Comparison of ENCODE assay signal across 33 mouse cellular contexts in genomic region chr14:62468119-62468752, GRCm38 (mm10). TPM values are rescaled to one million over a fixed set of nuclear protein-coding genes. Genes with fewer than 3 reads are reported as not detected.
"Had no signal": no experiment of that assay in that cellular context is flagged by ENCODE, and none has a peak within 500 bp of the region (broad histone marks: within the 10 kb centered on the region; RNA-seq: fewer than 3 reads in every experiment).

No protein-coding gene starts in this region.

- H3K36me3 ChIP-seq: heart, embryonic 13.5 days; heart, embryonic 15.5 days; hindbrain, embryonic 10.5 days; hindbrain, embryonic 12.5 days; kidney, embryonic 15.5 days; limb, embryonic 13.5 days; limb, embryonic 15.5 days; liver, embryonic 12.5 days had no signal

- DNase-seq: gastrocnemius, postnatal 14 days; gastrocnemius, postnatal 36 days; heart, adult 11 months; heart, adult 2 months; heart, postnatal 14 days; heart, postnatal 4 days; kidney, adult 11 months; kidney, adult 2 months; kidney, adult 9 months; kidney, postnatal 14 days; kidney, postnatal 36 days; layer of hippocampus, adult 9-11 months; layer of hippocampus, postnatal 36 days; left cerebral cortex, postnatal 4 days had no signal

- H3K4me2 ChIP-seq: heart, embryonic 11.5 days; heart, embryonic 13.5 days; heart, embryonic 15.5 days; hindbrain, embryonic 12.5 days; hindbrain, embryonic 14.5 days; kidney, embryonic 15.5 days; limb, embryonic 13.5 days; limb, embryonic 15.5 days; liver, embryonic 12.5 days had no signal

- H3K27ac ChIP-seq: heart, adult 2 months; heart, embryonic 13.5 days; heart, embryonic 15.5 days; hindbrain, embryonic 10.5 days; hindbrain, embryonic 12.5 days; hindbrain, embryonic 14.5 days; kidney, embryonic 15.5 days; kidney, postnatal 0 days; limb, embryonic 13.5 days; limb, embryonic 15.5 days; liver, embryonic 12.5 days; liver, embryonic 14.5 days had no signal

- H3K4me1 ChIP-seq: kidney, embryonic 15.5 days; liver, embryonic 12.5 days had no signal

- H3K4me3 ChIP-seq: heart, adult 2 months; heart, embryonic 13.5 days; heart, embryonic 15.5 days; hindbrain, embryonic 10.5 days; hindbrain, embryonic 12.5 days; kidney, embryonic 15.5 days; limb, embryonic 13.5 days; limb, embryonic 15.5 days; liver, embryonic 12.5 days had no signal

- H3K9me3 ChIP-seq: heart, embryonic 13.5 days; heart, embryonic 15.5 days; hindbrain, embryonic 10.5 days; hindbrain, embryonic 12.5 days; kidney, embryonic 15.5 days; limb, embryonic 13.5 days; limb, embryonic 15.5 days; liver, embryonic 12.5 days had no signal

- H3K27me3 ChIP-seq: heart, embryonic 15.5 days; kidney, embryonic 15.5 days; limb, embryonic 15.5 days had no signal

- H3K9ac ChIP-seq: heart, embryonic 13.5 days; heart, embryonic 15.5 days; hindbrain, embryonic 12.5 days; hindbrain, embryonic 14.5 days; kidney, embryonic 15.5 days; limb, embryonic 13.5 days; limb, embryonic 15.5 days; liver, embryonic 12.5 days; liver, embryonic 14.5 days had no signal

- ATAC-seq: hindbrain, embryonic 16.5 days; inflammation-experienced regulatory T-cells, adult 6 months; liver, embryonic 12.5 days had no signal

RNA-seq across cellular contexts. Expression of gene Gucy1b2, which starts 12.1 kb away (rescaled TPM):
- total RNA-seq: gastrocnemius, adult 18-20 months; gastrocnemius, adult 8-10 months; gastrocnemius, postnatal 14 days; gastrocnemius, postnatal 36 days; heart, postnatal 14 days had no signal
- polyA plus RNA-seq: gonadal fat pad, adult 2 months; heart, embryonic 11.5 days; inflammation-experienced regulatory T-cells, adult 6 months; kidney, embryonic 15.5 days; kidney, postnatal 0 days; large intestine, adult 2 months; liver, embryonic 12.5 days; liver, embryonic 14.5 days; liver, embryonic 16.5 days had no signal
